Mouse (Mus musculus) ovary, postnatal 14 days (tissue): ENCODE measurements around the gene Zfp239.
"Not testable (repeated sequence)": the region's sequence is repeated elsewhere in the genome, so short reads cannot be mapped to it uniquely, and the experiment has no call there.

Source experiments
- DNase-seq: peaks from one replicate; pipeline ENCODE4 v3.0.0; 2022; ENCODE audit warnings: low spot score

Zfp239 gene

DNA sequence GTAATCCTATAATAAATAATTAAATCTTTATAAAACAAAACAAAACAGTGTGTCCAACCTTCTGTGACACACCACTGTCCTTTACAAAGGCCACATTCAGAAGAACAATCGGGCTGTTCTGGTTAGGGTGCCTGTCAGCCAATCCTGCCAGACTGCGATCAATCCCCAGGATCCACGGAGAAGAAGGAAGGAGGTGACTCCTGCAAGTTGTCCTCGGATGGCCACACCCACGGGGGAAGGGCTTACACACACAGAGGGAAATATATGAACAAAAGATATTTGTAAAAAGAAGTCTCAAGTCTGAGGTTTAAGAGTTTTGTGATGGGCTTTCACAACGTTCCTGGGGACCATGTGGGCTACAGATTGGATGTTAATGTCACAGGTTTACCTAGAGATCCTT is at the start of gene Zfp239:
TSS of gene Zfp239 (plus strand) at position 253 of the 400 bp plus-strand sequence.
- no peak for DNase-seq

DNA sequence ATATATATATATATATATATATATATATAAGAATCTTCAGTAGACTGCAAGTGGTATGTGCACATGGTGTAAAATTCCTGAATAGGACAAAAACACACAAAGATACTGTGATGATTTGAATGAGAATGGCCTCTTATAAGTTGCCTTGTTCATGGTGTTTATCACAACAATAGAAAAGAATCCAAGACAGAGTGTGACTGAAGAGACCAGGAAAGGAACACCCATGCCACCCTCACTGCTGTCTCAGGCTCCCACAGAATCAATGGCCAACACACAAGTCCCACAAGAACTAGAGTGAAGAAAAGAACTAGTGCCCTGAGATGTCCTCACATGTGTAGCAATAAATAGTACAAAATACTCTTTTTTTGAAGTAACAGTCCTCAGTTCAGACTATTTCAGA is 47.2 kb upstream of the Zfp239 start:
- no peak for DNase-seq

DNA sequence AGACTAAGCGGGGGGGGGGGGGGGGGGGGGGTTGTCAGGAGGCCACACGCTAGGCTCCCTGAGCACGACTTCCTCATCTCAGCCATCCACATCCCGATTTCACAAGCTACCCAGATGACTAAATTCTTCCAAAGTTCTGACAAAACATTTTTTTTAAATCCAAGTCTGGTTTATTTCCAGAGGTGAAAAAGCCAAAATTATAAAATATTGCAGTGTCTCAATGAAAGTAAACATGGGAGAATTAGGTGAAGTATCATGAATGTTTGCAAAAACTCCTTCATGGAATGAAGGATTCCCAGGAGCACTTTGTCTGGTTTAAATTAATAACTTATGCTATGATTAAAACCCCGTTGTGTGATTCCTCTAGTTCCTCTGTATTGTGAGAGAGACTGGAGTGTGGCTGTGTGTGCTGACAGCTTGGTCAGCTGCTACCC is 44.8 kb upstream of the Zfp239 start:
- DNase-seq: no peak

DNA sequence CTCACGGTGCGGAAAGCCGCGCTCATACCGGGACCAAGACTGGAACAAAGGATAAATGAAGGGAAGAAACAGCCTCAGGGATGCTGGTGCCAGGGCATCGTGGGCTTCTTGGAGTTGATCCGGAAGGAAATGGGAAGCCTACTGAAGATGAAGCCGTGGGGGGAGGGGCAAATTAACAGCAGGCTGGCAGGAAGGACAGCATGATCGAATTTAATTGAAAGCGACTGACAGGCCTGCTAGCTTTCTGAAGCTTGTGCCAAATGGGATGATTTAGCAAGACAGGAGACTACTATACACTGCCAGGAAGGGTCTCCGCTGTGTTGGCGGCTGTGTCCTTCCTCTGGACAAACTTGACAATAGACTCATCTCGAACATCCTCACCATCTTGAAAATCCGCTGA is 41.6 kb upstream of the Zfp239 start:
- no peak for DNase-seq

DNA sequence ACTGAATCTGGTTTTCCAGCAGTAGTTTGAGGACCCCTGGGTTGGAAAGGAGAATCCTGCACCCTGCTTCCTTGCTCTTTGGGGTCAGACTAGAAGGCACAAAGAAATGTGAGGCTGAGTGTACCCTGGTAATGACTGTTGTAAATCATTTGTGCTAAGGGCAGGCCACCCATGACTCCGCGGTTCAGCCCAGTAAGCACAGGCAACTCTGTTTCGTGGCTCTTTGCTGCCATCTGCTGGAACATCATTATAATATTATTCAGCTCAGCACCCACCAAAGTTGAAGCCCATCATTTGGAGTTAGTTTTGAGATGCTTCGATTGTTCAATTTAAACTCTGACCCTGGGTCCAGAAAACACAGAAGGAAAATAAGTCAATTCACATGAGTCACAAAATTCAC is 36.5 kb upstream of the Zfp239 start:
- peak; percentile 66 for DNase-seq

DNA sequence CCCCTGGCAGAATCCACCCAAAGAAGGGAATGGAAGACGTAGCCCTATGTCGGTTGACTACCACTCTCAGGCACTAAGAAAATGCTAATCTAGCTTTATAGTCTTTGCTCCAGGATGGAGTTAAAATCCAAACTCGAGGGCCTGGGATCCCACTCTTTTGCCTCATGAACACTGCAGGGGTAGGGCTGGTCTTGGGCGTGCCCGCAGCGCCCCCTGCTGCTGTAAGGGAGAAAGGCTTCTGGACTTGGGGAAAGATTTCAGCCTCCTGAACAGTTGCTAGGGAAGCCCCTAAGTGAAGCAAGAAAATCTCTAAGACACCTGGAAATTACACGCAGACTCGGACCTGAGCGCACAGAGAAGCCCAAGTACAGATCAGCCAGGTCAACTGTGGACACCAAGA is 33.6 kb upstream of the Zfp239 start:
- peak; percentile 59 for DNase-seq

DNA sequence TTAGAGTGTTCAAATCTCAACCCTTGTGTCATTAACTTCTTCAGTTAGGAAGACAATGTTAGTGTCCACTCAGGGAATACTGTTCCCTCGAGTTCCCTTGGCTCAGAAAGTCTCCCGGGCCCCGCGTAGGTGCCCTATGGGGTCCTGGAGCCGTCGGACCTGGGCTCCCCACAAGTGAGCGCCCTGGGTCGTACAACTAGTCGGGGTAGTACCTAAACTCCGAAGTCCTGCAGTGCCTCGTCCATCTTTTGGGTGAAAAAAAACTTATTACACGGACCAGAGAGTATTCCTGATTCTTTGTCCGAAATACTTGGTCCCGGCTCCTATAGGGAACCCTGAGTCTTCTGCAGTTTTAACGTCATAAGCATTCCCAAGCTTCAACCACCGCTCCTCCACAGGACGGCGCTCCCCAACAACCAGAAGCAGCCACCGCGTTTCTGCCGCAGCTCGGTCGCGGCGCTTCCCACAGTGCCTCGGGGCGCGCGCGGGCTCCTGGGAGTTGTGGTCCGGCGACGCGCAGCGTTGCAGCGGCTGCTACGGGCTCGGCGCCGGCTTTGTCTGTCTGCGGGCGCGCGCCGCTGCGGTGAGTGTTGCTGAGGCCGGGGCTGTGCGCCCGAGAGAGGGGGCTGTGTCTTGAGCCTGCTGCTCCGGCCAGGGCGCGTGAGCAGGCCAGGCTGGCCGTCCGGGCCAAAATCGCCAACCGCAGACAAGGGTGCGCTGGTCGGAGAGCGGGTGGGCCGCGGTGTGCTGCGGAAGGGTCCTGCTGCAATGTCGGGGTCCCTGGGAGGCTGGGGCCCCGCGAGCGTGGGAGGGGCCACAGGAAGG is 21.0 kb upstream of the Zfp239 start, which contains the start of gene Zfp637:
TSS of gene Zfp637 (plus strand) at position 495 of the 825 bp plus-strand sequence.
- DNase-seq: peak; percentile 87

DNA sequence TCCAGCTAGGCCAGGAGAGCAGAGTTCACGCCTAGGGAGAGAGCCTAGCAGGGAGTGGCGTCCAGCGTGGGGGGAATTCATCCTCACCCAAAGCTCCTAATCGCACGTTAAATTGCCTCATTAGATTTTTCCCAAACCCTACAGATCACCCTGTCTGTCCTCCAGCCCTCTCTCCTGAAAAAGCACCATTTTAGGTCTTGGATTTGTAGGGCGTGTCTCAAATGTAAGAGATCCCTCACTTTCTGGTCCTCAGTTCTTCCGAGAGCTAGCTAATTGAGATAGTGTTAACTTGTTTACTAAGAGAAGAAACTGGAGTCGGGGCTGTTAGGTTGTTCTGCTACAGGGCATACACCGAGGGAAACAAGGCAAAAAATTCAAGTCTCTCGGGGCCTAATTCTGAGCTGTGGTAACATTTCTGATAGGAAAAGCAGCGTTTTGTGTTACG is 20.4 kb upstream of the Zfp239 start:
- no peak for DNase-seq

DNA sequence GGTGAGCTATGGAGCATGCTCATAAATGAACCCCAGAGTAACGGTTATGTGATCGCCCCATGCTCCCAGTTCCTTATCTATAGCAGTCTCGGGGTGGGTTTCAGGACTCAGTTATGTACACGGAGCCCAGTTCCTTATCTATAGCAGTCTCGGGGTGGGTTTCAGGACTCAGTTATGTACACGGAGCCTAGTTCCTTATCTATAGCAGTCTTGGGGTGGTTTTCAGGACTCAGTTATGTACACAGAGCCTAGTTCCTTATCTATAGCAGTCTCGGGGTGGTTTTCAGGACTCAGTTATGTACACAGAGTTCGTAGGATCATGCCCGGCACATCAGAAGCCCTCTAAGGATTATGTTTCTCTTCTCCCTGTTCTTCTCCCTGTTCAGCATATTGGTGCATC is 17.3 kb upstream of the Zfp239 start:
- DNase-seq: no peak

DNA sequence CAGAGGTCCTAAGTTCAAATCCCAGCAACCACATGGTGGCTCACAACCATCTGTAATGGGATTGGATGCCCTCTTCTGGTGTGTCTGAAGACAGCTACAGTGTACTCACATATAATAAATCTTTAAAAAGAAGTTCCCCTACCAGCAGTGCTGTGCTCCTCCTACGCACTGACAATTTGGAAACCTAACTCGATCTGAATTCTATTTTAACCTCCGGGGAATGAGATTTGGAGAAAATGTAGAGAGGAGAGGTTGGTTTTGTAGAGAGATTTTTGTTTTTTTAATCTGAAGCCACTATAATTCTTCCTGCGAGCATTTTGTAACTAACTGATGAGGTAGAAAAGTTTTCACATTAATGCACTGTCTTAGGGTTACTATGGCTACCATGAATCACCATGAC is 15.2 kb upstream of the Zfp239 start:
- not testable (repeated sequence) for DNase-seq

DNA sequence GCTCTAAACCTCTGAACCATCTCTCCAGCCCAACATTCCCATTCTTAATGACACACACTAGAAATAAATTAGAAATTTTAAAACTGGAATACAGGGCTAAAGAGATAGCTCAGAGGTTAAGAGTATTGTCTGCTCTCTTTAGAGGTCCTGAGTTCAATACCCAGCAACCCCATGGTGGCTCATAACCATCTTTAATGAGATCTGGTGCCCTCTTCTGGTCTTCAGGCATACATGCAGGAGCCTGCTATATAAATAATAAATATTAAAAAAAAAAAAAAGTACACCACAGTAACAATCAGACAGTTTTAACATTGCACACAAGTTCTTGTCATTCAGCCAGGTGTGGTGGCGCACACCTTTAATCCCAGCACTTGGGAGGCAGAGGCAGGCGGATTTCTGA is 14.1 kb upstream of the Zfp239 start:
- DNase-seq: no peak

DNA sequence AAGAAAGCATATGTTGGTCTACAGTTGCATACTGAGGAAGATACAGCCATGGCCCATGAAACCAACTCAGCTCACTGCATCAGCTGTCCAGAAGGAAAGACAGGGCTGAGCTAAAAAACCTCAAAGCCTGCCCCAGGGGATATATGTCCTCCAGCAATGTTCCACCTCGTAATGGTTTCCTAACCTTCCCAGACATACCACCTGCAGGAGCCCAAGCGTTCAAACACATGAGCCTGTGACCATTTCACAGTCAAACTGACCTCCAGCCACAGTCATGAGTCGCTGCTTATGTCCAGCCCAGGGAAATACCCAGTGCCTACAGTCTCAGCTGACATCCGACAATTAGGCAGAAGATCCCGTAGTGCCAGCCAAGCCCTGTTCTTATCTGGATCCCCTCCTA is 13.3 kb upstream of the Zfp239 start:
- no peak for DNase-seq

DNA sequence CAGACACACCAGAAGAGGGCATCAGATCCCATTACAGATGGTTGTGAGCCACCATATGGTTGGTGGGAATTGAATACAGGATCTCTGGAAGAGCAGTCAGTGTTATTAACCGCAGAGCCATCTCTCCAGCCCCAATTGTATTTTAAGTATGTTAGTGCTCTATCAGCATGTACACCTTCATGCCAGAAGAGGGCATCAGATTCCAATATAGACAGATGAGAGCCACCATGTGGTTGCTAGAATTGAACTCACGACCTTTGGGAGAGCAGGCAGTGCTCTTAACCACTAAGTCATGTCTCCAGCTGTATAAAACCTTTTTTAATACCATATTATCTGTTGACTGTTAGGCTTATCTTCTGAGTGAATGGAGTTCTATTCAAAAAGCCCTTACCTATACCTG is 10.2 kb upstream of the Zfp239 start:
- no peak for DNase-seq

DNA sequence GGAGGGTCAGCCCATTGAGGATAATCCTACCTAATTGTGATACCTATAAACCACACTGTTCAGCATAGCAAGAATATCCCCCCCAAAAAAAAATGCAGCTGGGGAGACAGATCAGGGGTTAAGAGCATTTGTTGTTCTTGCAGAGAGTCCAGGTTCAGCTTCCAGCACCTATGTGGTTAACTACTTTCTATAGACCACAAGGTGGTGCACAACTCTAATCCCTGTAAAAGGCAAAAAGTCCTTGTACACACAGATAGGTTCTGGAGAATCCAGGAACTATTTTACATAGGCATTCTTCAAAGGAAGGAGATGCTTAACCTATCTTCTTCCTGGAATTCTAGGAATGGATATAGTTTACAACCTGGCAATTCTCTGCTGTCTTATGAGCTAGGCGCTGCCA is 3.9 kb upstream of the Zfp239 start:
- no peak for DNase-seq

DNA sequence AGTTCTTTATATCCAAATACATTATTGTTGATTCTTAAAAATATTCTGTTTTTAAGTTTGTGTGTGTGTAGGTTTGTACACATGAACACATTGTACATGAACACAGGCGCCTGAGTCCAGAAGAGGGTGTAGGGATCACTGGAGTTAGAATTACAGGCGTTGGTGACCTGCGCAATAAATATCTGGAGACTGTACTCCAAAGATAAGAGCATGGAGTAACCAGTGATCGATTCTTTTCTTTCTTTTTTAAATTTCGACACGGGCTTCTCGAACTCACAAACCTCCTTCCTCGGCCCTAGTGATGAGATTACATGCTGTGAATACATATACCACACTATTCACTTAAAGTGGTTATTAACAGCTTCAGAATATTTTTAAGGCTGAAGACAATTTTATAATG is 565 bp downstream of the Zfp239 start:
- DNase-seq: no peak

DNA sequence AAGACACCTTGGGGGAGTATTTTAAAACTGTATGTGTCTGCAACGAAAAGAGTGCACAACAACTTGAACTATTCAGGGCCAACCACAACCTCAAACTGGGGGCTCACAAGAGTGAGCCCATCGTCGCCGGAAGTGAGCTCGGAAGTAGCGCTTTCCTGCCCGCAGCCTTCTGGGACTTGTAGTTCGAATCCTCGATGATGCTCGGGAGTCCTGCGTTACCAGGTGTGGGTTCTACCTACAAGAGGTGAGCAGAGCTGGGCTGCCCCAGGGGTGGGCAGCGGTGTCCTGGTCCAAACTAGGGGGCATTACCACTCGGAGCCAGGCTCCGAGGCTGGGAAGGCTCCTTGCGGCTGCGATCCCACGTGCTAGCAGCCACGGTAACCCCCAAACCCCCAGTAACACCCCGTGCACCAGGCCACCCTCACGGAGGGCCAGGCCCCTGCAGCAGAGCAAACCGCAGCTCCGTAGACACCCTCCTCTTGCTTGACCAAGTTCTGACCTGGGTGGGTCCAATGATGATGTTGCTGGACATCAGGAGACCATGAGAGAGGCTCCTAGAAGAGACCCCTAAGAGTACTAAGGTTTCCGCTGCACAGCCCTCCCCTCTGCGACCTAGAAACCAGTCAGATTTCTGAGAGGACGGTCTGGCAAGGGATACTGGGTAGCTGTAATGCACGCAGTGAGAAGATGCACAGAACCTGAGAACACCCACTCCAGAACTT is 1.2 kb downstream of the Zfp239 start:
- no peak for DNase-seq

DNA sequence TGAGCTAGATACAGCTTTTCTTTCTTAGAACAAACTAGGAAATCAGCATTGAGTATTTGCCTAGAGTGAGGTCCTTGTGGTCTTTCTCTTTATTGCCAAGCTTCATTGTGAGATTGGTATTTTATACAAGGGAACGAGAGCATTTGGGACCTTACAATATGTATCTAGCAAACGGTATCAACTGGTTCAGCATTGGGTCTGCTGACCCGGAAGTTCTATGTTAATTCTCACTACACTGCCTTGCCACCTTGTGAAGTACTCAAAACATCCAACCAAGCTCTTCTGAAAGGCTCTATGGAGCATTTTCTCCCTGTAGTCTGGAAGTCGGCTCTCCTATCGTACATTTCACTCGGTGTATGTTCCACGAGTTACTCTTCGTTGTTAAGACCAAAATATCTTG is 1.9 kb downstream of the Zfp239 start:
- no peak for DNase-seq

DNA sequence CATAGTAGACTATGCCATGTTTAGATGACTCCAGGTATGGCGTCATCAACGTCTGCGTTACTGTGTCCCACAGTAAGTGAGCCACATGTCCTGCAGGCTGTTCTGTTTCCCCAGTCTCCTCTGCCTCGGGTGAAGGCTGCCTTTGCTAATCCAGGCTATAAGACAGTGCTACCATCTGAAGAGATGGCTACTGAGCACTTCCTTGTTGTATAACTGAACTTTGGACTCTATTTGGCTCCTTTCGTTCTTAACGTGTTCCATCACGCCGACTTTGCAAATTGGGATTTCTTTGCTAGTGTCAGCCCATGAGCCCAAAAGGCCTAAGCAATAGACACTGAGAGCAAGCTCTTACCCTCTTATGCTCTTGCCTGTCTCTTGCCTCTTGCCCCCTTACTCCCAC is 6.3 kb downstream of the Zfp239 start:
- no peak for DNase-seq

DNA sequence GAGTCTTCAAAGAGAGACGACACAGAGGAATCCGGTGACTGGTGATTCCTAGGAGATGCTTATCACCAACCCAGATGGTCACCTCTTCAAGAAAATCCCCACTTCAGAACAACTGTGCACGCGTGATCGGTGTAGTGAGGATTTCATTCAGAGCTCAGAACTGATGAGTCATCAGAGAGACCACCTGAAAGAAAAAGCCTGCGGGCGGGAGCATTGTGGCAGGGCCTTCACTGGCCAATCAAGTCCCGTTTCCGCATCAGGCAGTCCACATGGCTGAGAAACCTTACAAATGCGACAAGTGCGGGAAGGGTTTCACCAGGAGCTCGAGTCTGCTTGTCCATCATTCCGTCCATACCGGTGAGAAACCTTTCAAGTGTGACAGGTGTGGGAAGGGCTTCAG is 9.1 kb downstream of the Zfp239 start:
- DNase-seq: no peak

DNA sequence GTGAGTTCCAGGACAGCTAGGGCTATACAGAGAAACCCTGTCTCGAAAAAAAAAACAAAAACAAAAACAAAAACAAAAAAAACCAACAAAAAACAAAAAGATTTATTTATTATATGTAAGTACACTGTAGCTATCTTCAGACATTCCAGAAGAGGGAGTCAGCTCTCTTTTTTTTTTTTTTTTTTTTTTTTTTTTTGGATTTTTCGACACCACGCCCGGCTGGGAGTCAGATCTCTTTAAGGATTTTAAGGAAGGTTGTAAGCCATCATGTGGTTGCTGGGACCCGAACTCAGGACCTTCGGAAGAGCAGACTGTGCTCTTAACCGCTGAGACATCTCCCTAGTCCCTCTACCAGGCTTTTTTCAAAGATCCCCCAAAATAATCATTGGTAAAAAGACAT is 11.6 kb downstream of the Zfp239 start:
- not testable (repeated sequence) for DNase-seq

DNA sequence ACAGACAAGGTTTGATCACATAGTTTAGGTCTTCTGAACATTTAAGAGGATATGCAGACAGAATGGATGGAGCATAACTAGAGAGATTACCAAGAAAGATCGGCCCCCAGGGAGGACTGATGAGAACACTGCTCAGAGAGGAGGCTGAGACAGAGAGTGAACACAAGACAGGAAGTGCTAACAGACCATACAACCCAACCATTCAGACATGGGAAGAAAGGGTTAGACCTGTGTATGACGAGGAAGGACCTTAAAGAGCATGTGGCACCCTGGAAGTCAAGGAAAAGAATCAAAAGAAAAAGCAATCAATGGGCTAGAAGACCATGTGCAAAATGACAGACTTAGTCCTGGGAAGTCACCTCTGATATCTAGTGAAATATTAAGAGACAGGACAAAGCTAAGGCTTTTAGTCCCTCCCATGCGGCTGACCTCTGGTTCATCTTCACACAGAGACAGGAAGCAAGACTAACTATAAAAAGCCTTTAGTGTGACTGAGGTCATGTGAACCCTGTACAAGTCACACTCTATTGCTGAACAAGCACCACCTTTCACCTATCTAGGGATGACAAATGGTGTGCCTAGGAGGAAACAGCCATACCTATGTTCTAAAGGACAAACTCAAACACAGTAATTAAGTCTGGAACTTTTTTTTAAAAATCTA is 12.9 kb downstream of the Zfp239 start:
- DNase-seq: no peak

DNA sequence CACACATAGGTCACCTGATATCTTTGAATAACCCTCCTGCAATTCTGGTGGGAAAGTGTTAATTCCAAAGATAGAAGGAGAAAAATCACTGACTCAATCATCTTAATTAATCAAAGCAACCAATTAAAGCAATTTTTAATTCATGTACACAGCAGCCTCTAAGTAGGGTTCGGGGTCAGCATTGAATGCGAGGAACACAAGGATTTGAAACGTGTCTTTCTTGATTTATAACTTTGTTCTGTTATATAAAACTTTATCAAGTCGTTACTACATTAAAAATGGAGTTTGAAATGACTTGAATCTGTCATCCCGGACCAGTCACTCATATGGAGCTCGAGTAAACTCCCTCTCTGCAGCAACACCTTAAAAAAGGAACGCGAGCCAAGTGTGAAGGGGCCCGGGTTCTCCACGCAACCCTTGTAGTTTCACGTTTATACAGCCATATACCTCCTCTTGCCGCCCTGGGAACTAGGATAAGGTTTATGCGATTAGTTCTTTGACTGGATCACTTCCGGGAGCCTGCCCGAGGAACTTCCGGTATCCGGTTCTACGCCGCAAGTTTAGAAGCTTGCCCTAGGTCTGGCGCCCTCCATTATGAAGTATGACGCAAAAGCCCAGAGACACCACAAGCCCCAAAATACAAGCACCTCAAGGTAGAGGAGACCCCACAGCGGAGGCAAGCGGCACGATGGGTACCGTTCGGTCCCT is 17.0 kb downstream of the Zfp239 start:
- DNase-seq: no peak
